Mouse (Mus musculus) intestine, embryonic 16.5 days (tissue): ENCODE data around the gene Tmem92. TPM values are rescaled to one million over a fixed set of nuclear protein-coding genes. Genes with fewer than 3 reads are reported as not detected.
"Not testable (repeated sequence)": the region's sequence is repeated elsewhere in the genome, so short reads cannot be mapped to it uniquely, and the experiment has no call there.

Source experiments
- ATAC-seq: fragments of 200-750 bp; cut with Nextera tagmentation; 2 replicates; pipeline ENCODE4 v1.8.0; 2017; ENCODE audit warnings: moderate TSS enrichment, moderate library complexity
- H3K27ac ChIP-seq: fragments of 300-500 bp; sonication (generic); 2 replicates; pipeline ENCODE4 v1.5.1; 2014; ENCODE audit warnings: mild to moderate bottlenecking, low read length
- H3K27me3 ChIP-seq: fragments of 300-500 bp; sonication (generic); replicated peaks from 2 replicates; pipeline ENCODE4 v1.6.1; 2014; ENCODE audit warnings: low read length, control low read depth, mixed read lengths; ENCODE audit not compliant: control insufficient read depth, insufficient read depth
- H3K36me3 ChIP-seq: fragments of 300-500 bp; sonication (generic); 2 replicates; pipeline ENCODE4 v1.6.1; 2014; ENCODE audit warnings: low read length, control low read depth; ENCODE audit not compliant: control insufficient read depth, insufficient read depth
- H3K4me1 ChIP-seq: fragments of 300-500 bp; sonication (generic); 2 replicates; pipeline ENCODE4 v1.6.1; 2014; ENCODE audit warnings: low read length, control low read depth, mixed read lengths; ENCODE audit not compliant: control insufficient read depth, insufficient read depth
- H3K4me2 ChIP-seq: fragments of 300-500 bp; sonication (generic); 2 replicates; pipeline ENCODE4 v1.6.1; 2014; ENCODE audit warnings: low read depth, low read length, control low read depth
- H3K4me3 ChIP-seq: fragments of 300-500 bp; sonication (generic); 2 replicates; pipeline ENCODE4 v1.5.1; 2014; ENCODE audit warnings: mild to moderate bottlenecking, low read length
- H3K9ac ChIP-seq: fragments of 300-500 bp; sonication (generic); 2 replicates; pipeline ENCODE4 v1.6.1; 2014; ENCODE audit warnings: low read depth, low read length
- H3K9me3 ChIP-seq: fragments of 300-500 bp; sonication (generic); 2 replicates; pipeline ENCODE4 v1.6.1; 2016; ENCODE audit warnings: low read length, control low read depth; ENCODE audit not compliant: control insufficient read depth
- WGBS: fragments of 180-500 bp; shearing (Covaris S2); extraction: QIAGEN DNeasy Blood & Tissue Kit; methylation state at CpG from one replicate; pipeline ENCODE4 v1.1.7; 2014; 5-methylcytosine and 5-hydroxymethylcytosine counted together
- polyA plus RNA-seq: library from polyadenylated mRNA; unstranded; fragments of >200 nt; fragmentation: Nextera tagmentation; extraction: Ambion mirVana; gene quantifications from 2 replicates; pipeline ENCODE4 v1.2.1, GENCODE M21; 2015

Gene Tmem92
- polyA plus RNA-seq: 0.11 TPM in 1 of 2 replicates, not detected in the other

- H3K27me3 ChIP-seq: no peaks in the 10 kb centered on the region
- H3K4me3 ChIP-seq: no peak within 1 kb of the TSS
Measured at GRCm38 (mm10) chr11:94782603-94783002, at the start of gene Tmem92. Gene Tmem92, minus strand, starts transcription at chr11:94782703.

GRCm38 (mm10) chr11:94828966-94829365 is 46.5 kb upstream of the Tmem92 start:
- Histone ChIP-seq H3K9ac (no peak overlapping the region), H3K4me2 (no peak overlapping the region), H3K27ac (no peak overlapping the region), H3K36me3 (no peaks in the 10 kb centered on the region), H3K4me3 (no peak overlapping the region), H3K9me3 (no peaks in the 10 kb centered on the region), H3K4me1 (no peaks in the 10 kb centered on the region), H3K27me3 (no peaks in the 10 kb centered on the region)
- 57% methylated on average over 3 of the region's 3 CpGs for WGBS
- ATAC-seq: no peak

More at GRCm38 (mm10) chr11:94782603-94783002, at the start of gene Tmem92:
- H3K27ac ChIP-seq: no peak within 1 kb of the TSS
- no peaks in the 10 kb centered on the region for H3K36me3 ChIP-seq
- no peak within 1 kb of the TSS for H3K9ac ChIP-seq
- ATAC-seq: no peak
- H3K4me1 ChIP-seq: no peaks in the 10 kb centered on the region
- H3K9me3 ChIP-seq: no peaks in the 10 kb centered on the region
- no peak within 1 kb of the TSS for H3K4me2 ChIP-seq

GRCm38 (mm10) chr11:94819427-94819826 is 36.9 kb upstream of the Tmem92 start:
- ATAC-seq, H3K9me3 ChIP-seq, H3K4me2 ChIP-seq, H3K4me1 ChIP-seq, H3K36me3 ChIP-seq, H3K4me3 ChIP-seq, H3K9ac ChIP-seq, H3K27ac ChIP-seq, H3K27me3 ChIP-seq: not testable (repeated sequence)

- not testable (repeated sequence) for H3K27me3 ChIP-seq
Measured at GRCm38 (mm10) chr11:94818946-94819345, 36.4 kb upstream of the Tmem92 start.

GRCm38 (mm10) chr11:94811537-94811936 is 29.0 kb upstream of the Tmem92 start:
- H3K27ac ChIP-seq, ATAC-seq: not testable (repeated sequence)

More at GRCm38 (mm10) chr11:94818946-94819345, 36.4 kb upstream of the Tmem92 start:
- not testable (repeated sequence) for H3K27ac ChIP-seq, H3K9me3 ChIP-seq, ATAC-seq, H3K4me1 ChIP-seq, H3K4me2 ChIP-seq, H3K36me3 ChIP-seq, H3K9ac ChIP-seq, H3K4me3 ChIP-seq

GRCm38 (mm10) chr11:94791700-94792099 is 9.2 kb upstream of the Tmem92 start:
- Histone ChIP-seq H3K4me3 (no peak overlapping the region), H3K4me2 (no peak overlapping the region), H3K9ac (no peak overlapping the region), H3K27ac (no peak overlapping the region), H3K9me3 (no peaks in the 10 kb centered on the region), H3K27me3 (no peaks in the 10 kb centered on the region), H3K36me3 (no peaks in the 10 kb centered on the region), H3K4me1 (no peaks in the 10 kb centered on the region)
- no peak for ATAC-seq

More at GRCm38 (mm10) chr11:94811537-94811936, 29.0 kb upstream of the Tmem92 start:
- not testable (repeated sequence) for H3K9ac ChIP-seq, H3K4me3 ChIP-seq, H3K27me3 ChIP-seq, H3K36me3 ChIP-seq, H3K9me3 ChIP-seq, H3K4me2 ChIP-seq, H3K4me1 ChIP-seq
- WGBS: 69% methylated on average over 2 of the region's 3 CpGs

- H3K4me3 ChIP-seq: no peak overlapping the region
- no peaks in the 10 kb centered on the region for H3K9me3 ChIP-seq
- H3K27me3 ChIP-seq: no peaks in the 10 kb centered on the region
- no peak overlapping the region for H3K9ac ChIP-seq
- H3K4me2 ChIP-seq: no peak overlapping the region
- H3K4me1 ChIP-seq: no peaks in the 10 kb centered on the region
- ATAC-seq: peak; percentile 59
- WGBS: 10% methylated on average over 2 of the region's 2 CpGs
- H3K27ac ChIP-seq: no peak overlapping the region
- no peaks in the 10 kb centered on the region for H3K36me3 ChIP-seq
Measured at GRCm38 (mm10) chr11:94785247-94785646, 2.7 kb upstream of the Tmem92 start.

GRCm38 (mm10) chr11:94774887-94775497 is 7.5 kb downstream of the Tmem92 start:
- WGBS: 63% methylated on average over 5 of the region's 5 CpGs
- Histone ChIP-seq H3K27me3 (no peaks in the 10 kb centered on the region), H3K36me3 (no peaks in the 10 kb centered on the region), H3K27ac (peak overlapping the region; percentile 89), H3K4me3 (no peak overlapping the region), H3K9me3 (no peaks in the 10 kb centered on the region), H3K9ac (no peak overlapping the region), H3K4me2 (no peak overlapping the region), H3K4me1 (peaks cover 11% of the 10 kb centered on the region)
- ATAC-seq: peak; percentile 89

- no peak overlapping the region for H3K9ac ChIP-seq
- H3K4me1 ChIP-seq: peaks cover 11% of the 10 kb centered on the region
- H3K27me3 ChIP-seq: no peaks in the 10 kb centered on the region
- H3K9me3 ChIP-seq: no peaks in the 10 kb centered on the region
- ATAC-seq: no peak
- H3K4me2 ChIP-seq: peak overlapping the region; percentile 1; the same call in 1 of the 2 replicates
- peak overlapping the region; percentile 89 for H3K27ac ChIP-seq
- H3K4me3 ChIP-seq: no peak overlapping the region
- 65% methylated on average over 1 of the region's 1 CpGs for WGBS
- no peaks in the 10 kb centered on the region for H3K36me3 ChIP-seq
Measured at GRCm38 (mm10) chr11:94773851-94774250, 8.7 kb downstream of the Tmem92 start.
